Mouse (Mus musculus) midbrain, embryonic 16.5 days (tissue): Measurements from ENCODE around the gene Asb17. TPM values are rescaled to one million over a fixed set of nuclear protein-coding genes. Genes with fewer than 3 reads are reported as not detected.

ENCODE experiments used
- ATAC-seq: fragments of 200-750 bp; cut with Nextera tagmentation; 2 replicates; pipeline ENCODE4 v1.8.0; 2017; ENCODE audit warnings: moderate TSS enrichment
- H3K27ac ChIP-seq: fragments of 300-500 bp; sonication (generic); 2 replicates; pipeline ENCODE4 v1.5.1; 2014; ENCODE audit warnings: mild to moderate bottlenecking, low read length, mixed read lengths
- H3K27me3 ChIP-seq: fragments of 300-500 bp; sonication (generic); 2 replicates; pipeline ENCODE4 v1.6.1; 2014; ENCODE audit warnings: low read depth, low read length, mixed read lengths; ENCODE audit not compliant: control insufficient read depth, insufficient read depth
- H3K36me3 ChIP-seq: fragments of 300-500 bp; sonication (generic); 2 replicates; pipeline ENCODE4 v1.6.1; 2014; ENCODE audit warnings: mild to moderate bottlenecking, low read length, moderate library complexity, mixed read lengths; ENCODE audit not compliant: control insufficient read depth, insufficient read depth
- H3K4me1 ChIP-seq: fragments of 300-500 bp; sonication (generic); 2 replicates; pipeline ENCODE4 v1.6.1; 2014; ENCODE audit warnings: mild to moderate bottlenecking, low read length, mixed read lengths; ENCODE audit not compliant: control insufficient read depth, insufficient read depth
- H3K4me2 ChIP-seq: fragments of 300-500 bp; sonication (generic); 2 replicates; pipeline ENCODE4 v1.6.1; 2014; ENCODE audit warnings: mild to moderate bottlenecking, low read length, mixed read lengths
- H3K4me3 ChIP-seq: fragments of 300-500 bp; sonication (generic); 2 replicates; pipeline ENCODE4 v1.5.1; 2014; ENCODE audit warnings: low read depth, mild to moderate bottlenecking, low read length, moderate library complexity, mixed read lengths
- H3K9ac ChIP-seq: fragments of 300-500 bp; sonication (generic); 2 replicates; pipeline ENCODE4 v1.6.1; 2014; ENCODE audit warnings: low read depth, low read length, mixed read lengths
- H3K9me3 ChIP-seq: fragments of 300-500 bp; sonication (generic); replicated peaks from 2 replicates; pipeline ENCODE4 v1.6.1; 2014; ENCODE audit warnings: mild to moderate bottlenecking, low read length, mixed read lengths; ENCODE audit not compliant: control insufficient read depth, poor library complexity, severe bottlenecking
- WGBS: fragments of 180-500 bp; shearing (Covaris S2); extraction: QIAGEN DNeasy Blood & Tissue Kit; methylation state at CpG from one replicate; pipeline ENCODE4 v1.1.7; 2014; 5-methylcytosine and 5-hydroxymethylcytosine counted together
- polyA plus RNA-seq: library from polyadenylated mRNA; unstranded; fragments of >200 nt; fragmentation: Nextera tagmentation; extraction: Ambion mirVana; gene quantifications from 2 replicates; pipeline ENCODE4 v1.2.1, GENCODE M21; 2015

Gene Asb17
- polyA plus RNA-seq: 0.09 TPM in 1 of 2 replicates, not detected in the other

- Histone ChIP-seq H3K9ac (no peak within 1 kb of the TSS), H3K36me3 (no peaks in the 10 kb centered on the region), H3K4me1 (no peaks in the 10 kb centered on the region), H3K9me3 (no peaks in the 10 kb centered on the region), H3K27me3 (no peaks in the 10 kb centered on the region), H3K4me2 (no peak within 1 kb of the TSS), H3K27ac (no peak within 1 kb of the TSS), H3K4me3 (no peak within 1 kb of the TSS)
- ATAC-seq: no peak
- whole genome bisulfite sequencing: 88% methylated on average over 10 of the region's 10 CpGs
These were observed at the start of gene Asb17 for GRCm38 (mm10) chr3:153844030-153844429. Gene Asb17, plus strand, starts transcription at chr3:153844209.

GRCm38 (mm10) chr3:153797574-153797973, 46.4 kb upstream of the Asb17 start:
- WGBS: 89% methylated on average over 7 of the region's 7 CpGs
- H3K9me3 ChIP-seq: no peaks in the 10 kb centered on the region
- ATAC-seq: no peak

GRCm38 (mm10) chr3:153799603-153800002, 44.4 kb upstream of the Asb17 start:
- Histone ChIP-seq H3K4me3 (no peak overlapping the region), H3K9me3 (no peaks in the 10 kb centered on the region), H3K9ac (no peak overlapping the region), H3K27ac (no peak overlapping the region), H3K4me1 (no peaks in the 10 kb centered on the region), H3K4me2 (no peak overlapping the region), H3K36me3 (no peaks in the 10 kb centered on the region), H3K27me3 (no peaks in the 10 kb centered on the region)
- WGBS: 92% methylated on average over 11 of the region's 11 CpGs
- no peak for ATAC-seq

More at GRCm38 (mm10) chr3:153797574-153797973, 46.4 kb upstream of the Asb17 start:
- no peak overlapping the region for H3K27ac ChIP-seq
- no peaks in the 10 kb centered on the region for H3K27me3 ChIP-seq
- H3K4me1 ChIP-seq: no peaks in the 10 kb centered on the region
- H3K4me3 ChIP-seq: no peak overlapping the region
- H3K9ac ChIP-seq: no peak overlapping the region
- no peak overlapping the region for H3K4me2 ChIP-seq
- H3K36me3 ChIP-seq: no peaks in the 10 kb centered on the region

- no peaks in the 10 kb centered on the region for H3K27me3 ChIP-seq
- 80% methylated on average over 5 of the region's 5 CpGs for WGBS
These were observed 43.3 kb upstream of the Asb17 start for GRCm38 (mm10) chr3:153800690-153801089.

GRCm38 (mm10) chr3:153801541-153801940, 42.5 kb upstream of the Asb17 start:
- Histone ChIP-seq H3K36me3 (no peaks in the 10 kb centered on the region), H3K4me2 (no peak overlapping the region), H3K9ac (no peak overlapping the region), H3K4me3 (no peak overlapping the region), H3K4me1 (peaks cover 6% of the 10 kb centered on the region), H3K27ac (no peak overlapping the region), H3K27me3 (no peaks in the 10 kb centered on the region), H3K9me3 (no peaks in the 10 kb centered on the region)
- ATAC-seq: no peak
- 84% methylated on average over 6 of the region's 6 CpGs for WGBS

More at GRCm38 (mm10) chr3:153800690-153801089, 43.3 kb upstream of the Asb17 start:
- Histone ChIP-seq H3K27ac (no peak overlapping the region), H3K9me3 (no peaks in the 10 kb centered on the region), H3K36me3 (no peaks in the 10 kb centered on the region), H3K4me3 (no peak overlapping the region), H3K4me1 (no peaks in the 10 kb centered on the region), H3K9ac (no peak overlapping the region), H3K4me2 (no peak overlapping the region)
- no peak for ATAC-seq

GRCm38 (mm10) chr3:153802640-153803039, 41.4 kb upstream of the Asb17 start:
- 94% methylated on average over 5 of the region's 5 CpGs for WGBS
- ATAC-seq: no peak
- no peak overlapping the region for H3K27ac ChIP-seq

GRCm38 (mm10) chr3:153804032-153804431, 40.0 kb upstream of the Asb17 start:
- ATAC-seq: no peak
- no peak overlapping the region for H3K4me2 ChIP-seq
- no peak overlapping the region for H3K4me3 ChIP-seq
- 92% methylated on average over 7 of the region's 7 CpGs for WGBS
- no peaks in the 10 kb centered on the region for H3K9me3 ChIP-seq
- no peak overlapping the region for H3K27ac ChIP-seq
- H3K9ac ChIP-seq: no peak overlapping the region
- H3K4me1 ChIP-seq: peaks cover 8% of the 10 kb centered on the region
- no peaks in the 10 kb centered on the region for H3K36me3 ChIP-seq
- H3K27me3 ChIP-seq: no peaks in the 10 kb centered on the region

More at GRCm38 (mm10) chr3:153802640-153803039, 41.4 kb upstream of the Asb17 start:
- no peak overlapping the region for H3K9ac ChIP-seq
- H3K4me2 ChIP-seq: no peak overlapping the region
- peaks cover 8% of the 10 kb centered on the region for H3K4me1 ChIP-seq
- H3K4me3 ChIP-seq: no peak overlapping the region
- H3K27me3 ChIP-seq: no peaks in the 10 kb centered on the region
- no peaks in the 10 kb centered on the region for H3K9me3 ChIP-seq
- H3K36me3 ChIP-seq: no peaks in the 10 kb centered on the region

GRCm38 (mm10) chr3:153806077-153806772, 37.8 kb upstream of the Asb17 start:
- WGBS: 30% methylated on average over 14 of the region's 14 CpGs
- H3K4me1 ChIP-seq: peaks cover 18% of the 10 kb centered on the region
- no peaks in the 10 kb centered on the region for H3K27me3 ChIP-seq
- no peaks in the 10 kb centered on the region for H3K36me3 ChIP-seq
- no peaks in the 10 kb centered on the region for H3K9me3 ChIP-seq
- peak overlapping the region; percentile 37 for H3K4me2 ChIP-seq
- ATAC-seq: peak; percentile 91
- H3K27ac ChIP-seq: no peak overlapping the region
- no peak overlapping the region for H3K4me3 ChIP-seq
- H3K9ac ChIP-seq: no peak overlapping the region

- H3K4me2 ChIP-seq: no peak overlapping the region
- WGBS: 87% methylated on average over 9 of the region's 9 CpGs
- no peak overlapping the region for H3K9ac ChIP-seq
- H3K4me1 ChIP-seq: peaks cover 18% of the 10 kb centered on the region
- H3K9me3 ChIP-seq: no peaks in the 10 kb centered on the region
- no peaks in the 10 kb centered on the region for H3K27me3 ChIP-seq
- peak; percentile 29 for ATAC-seq
- H3K4me3 ChIP-seq: no peak overlapping the region
- no peaks in the 10 kb centered on the region for H3K36me3 ChIP-seq
- no peak overlapping the region for H3K27ac ChIP-seq
These were observed 37.1 kb upstream of the Asb17 start for GRCm38 (mm10) chr3:153806773-153807443.
